Mouse (Mus musculus) B cell, adult 2 months (primary cell): Measurements from ENCODE around the gene Med6.
A peak's percentile ranks its signal among the peaks of the same experiment; 100 is the strongest.

Experiments used
- DNase-seq, 2 experiments: peaks; one replicate each; pipeline ENCODE4 v3.0.0; 2022

Med6 gene

GRCm38 (mm10) chr12:81594902-81595671 is at the start of gene Med6:
Gene Med6 (minus strand): TSS chr12:81595008.
- DNase-seq: peak; percentile 89 to 92

DNA sequence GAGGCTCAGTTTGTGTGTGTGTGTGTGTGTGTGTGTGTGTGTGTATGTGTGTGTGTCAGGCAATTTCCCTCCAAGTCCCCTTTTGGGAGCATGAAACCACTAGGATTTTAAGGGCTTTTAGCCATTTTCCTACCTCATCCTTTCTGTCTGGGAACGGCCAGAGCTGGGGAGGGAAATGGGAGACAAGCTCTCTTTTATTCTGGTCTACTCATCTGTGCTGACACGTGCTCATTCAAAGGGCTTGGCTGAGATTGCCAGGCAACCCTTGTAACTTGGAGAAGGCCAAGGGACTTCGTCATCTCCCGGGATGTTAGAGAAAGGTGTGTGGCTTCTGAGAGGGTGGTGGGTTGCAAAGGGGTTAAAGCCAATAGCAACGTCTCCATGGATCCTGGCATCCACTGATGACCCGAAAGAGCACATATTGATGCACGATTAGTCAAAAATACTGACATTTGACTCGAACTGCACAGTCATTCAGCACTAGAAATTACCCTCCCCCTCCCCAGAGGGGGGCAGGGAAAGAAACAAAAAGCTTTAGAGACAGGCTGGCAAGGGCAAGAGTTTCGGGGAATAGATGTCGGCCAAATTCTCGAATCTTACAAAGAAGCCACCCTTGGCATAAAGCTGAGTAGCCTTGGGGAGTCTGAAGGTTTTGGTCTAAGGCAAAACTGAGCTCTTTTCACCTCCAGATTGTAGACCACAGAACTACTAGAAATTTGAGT is 47.7 kb upstream of the Med6 start:
- no peak for DNase-seq

DNA sequence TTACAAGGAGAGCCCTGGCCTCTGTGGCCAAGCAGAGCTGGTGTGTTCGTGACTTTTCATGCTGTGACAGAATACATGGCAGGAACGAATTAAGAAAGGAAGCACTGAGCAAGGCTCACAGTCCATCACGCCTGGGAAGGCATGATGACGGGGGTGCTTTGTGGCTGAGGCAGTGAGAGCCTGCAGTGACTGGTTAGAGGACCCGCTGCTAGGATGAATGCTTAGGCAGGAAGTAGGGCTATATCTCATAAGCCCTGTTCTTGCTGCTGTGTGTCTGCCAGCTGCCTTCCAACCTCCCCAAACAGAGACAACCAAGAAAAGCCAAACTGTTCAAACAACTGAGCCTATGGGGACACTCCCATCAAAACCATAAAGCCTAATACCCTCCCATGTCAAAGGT is 45.8 kb upstream of the Med6 start:
- DNase-seq: no peak

DNA sequence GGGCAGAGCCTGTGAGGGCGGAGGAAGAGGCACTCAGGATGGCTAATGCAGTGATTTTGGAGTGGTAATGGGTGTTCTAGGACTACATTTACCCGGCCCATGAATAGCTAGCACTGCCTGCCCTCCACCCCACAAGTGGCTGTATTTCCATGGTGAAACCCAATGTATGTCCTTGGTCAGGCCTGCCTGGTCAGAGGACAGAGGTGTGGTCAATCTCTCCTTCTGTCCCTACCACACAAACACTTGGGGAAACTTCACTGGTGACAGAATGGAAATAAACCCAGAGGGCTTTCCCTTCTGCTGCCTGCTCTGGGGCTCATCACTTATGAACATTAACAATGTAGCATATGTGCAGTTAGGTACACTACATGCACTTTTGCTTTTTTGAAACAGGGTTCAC is 38.4 kb upstream of the Med6 start:
- DNase-seq: no peak

DNA sequence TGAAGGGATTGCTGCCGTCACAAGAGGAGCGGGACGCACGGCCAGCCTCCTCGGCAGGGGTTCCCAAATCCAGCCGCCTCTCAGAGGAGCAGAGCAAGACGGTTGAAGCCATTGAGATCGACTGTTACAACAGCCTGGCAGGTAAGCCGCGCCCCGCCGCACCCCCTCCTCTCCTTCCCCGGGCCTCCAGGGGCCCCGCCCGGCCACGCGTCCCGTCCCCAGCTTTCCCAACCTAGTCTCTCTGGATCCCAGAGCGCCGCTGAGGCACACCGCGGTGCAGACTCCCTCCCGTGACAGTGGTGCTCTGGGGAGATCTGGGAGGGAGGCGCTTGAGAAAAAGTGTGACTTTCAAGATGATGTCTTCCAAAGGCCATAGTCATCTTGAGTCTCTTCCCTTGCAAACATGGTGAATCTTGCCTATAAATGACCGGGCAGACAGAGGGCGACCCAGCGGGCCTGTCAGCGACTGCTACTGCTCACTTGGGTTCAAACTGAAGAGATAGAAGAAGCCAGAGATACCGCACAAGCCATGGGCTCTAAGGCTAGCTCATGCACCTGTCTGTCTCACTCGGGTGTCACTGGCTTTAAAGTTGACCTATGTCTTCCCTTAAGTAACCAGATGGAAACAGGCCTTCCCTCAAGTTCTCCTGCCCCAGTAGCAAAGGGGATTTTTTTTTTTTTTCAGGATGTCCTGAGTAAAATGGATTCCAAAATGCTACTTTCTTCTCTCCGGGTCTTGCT is 37.0 kb upstream of the Med6 start:
- no peak for DNase-seq

- no peak for DNase-seq
These were observed 36.3 kb upstream of the Med6 start, which contains the start of gene Ttc9 for GRCm38 (mm10) chr12:81630915-81631660. Gene Ttc9 (plus strand): TSS chr12:81631249.

DNA sequence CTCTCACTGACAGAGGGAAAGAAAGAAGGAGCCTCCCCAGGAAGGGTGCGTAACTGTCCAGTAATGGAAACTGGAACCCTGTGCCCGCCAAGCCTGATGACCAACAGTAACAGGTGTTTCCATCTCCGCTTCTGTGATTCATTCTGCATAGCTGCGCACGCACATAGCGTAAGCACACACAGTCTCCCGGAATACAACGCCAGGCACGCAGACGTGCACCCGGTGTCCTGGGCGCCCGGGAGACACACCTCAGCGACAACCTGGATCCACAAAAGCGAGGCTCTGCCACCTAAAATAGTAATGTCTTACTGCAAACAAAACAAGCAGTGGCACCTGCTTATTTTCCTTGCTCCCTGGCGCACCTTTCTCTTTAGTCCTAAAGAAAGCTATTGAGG is 35.7 kb upstream of the Med6 start:
- no peak for DNase-seq

DNA sequence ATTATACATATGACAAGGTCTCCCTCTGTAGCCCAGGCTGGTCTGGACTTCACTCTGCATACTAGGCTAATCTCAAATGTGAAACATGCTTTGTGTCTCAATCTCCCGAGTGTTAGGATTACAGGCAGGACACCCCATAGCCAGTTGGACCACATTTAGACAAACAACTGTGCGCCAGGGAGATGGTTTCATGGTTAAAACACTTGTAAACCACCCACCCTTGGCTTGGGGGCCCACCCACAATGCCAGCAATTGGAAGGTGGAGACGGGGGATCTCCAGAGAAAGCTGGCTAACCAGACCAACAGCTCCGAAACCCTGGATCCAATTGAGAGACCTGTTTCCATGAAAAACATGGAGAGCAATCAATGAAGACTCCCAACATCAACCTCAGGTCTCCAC is 33.3 kb upstream of the Med6 start:
- no peak for DNase-seq

- DNase-seq: no peak
These were observed 32.6 kb upstream of the Med6 start for GRCm38 (mm10) chr12:81627426-81627825.

- DNase-seq: no peak
These were observed 31.5 kb upstream of the Med6 start for GRCm38 (mm10) chr12:81626226-81626861.

DNA sequence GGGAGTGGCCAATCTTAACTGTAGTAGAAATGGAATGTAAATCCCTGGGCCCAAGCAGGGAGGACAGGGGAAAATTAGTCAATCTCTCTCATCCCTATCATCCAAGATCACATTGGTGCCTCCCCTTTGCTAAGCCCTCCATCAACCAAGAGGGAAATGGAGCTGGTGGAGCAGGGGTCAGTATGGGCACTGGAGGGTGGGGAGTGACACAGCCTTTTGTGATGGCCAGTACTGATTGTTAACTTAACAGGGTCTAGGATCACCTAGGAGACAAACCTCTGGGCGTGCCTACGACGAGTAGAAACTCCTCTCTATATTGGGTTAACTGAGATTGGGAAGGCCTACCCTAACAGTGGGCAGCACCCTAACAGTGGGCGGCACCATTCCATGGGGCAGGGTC is 28.6 kb upstream of the Med6 start:
- DNase-seq: no peak

- peak; percentile 82 to 85 for DNase-seq
These were observed 24.5 kb upstream of the Med6 start for GRCm38 (mm10) chr12:81619302-81619701.

- DNase-seq: no peak
These were observed 22.2 kb upstream of the Med6 start for GRCm38 (mm10) chr12:81616980-81617379.

GRCm38 (mm10) chr12:81615807-81616206 is 21.0 kb upstream of the Med6 start:
- no peak for DNase-seq

DNA sequence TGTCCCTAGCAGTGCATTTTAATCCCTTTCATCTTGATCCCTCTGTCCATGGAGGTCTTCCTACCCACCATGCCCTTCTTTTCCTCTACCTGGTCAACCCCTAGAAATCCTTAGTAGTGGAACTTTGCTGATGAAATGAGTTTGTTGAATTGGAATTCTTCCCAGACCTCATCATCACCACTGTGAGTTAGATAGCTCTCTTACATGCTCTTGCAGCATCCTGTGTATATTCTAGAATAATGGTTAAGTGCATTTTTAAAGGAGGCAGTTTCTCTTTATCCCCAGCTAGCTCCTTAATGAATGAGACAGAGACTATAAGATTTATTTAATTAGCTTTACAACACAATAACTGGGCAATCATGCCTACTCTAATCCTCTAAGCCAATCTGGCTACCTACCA is 14.6 kb upstream of the Med6 start:
- no peak for DNase-seq

DNA sequence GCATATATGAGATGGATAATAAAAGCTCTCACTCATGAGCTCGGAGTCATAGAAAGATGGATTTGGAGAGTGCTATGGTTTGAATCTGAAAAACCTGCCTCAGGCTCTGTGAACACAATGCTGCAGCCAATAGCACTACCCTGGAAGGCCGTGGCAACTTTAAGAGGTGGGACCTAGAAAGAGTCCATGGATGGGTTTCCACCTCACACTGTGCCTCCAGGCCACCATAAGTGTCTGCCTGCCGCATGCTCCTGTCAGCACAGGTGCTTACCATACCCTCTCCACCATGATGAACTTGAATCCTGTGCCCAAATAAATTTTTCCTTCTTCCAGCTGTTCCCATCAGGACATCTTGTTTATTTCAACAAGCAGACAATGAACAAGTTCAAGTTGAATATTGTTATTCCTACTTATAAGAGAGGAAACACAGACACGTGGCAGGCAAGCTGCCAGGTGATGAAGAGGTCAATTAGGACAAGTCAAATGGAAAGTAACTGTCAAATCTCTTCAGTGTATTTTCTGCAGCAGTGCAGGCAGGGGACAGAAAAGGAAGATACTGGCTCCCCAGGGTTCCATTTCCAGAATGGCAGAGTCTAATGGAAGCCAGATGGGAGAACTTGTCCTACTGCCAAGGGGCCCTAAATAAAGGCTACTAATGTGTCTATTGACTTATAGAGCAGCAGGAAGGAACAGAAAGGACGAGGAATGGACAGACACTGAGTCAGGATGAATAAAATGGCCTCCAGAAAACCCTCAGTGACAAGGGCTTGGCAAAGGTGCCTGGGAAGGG is 10.4 kb upstream of the Med6 start:
- DNase-seq: no peak

DNA sequence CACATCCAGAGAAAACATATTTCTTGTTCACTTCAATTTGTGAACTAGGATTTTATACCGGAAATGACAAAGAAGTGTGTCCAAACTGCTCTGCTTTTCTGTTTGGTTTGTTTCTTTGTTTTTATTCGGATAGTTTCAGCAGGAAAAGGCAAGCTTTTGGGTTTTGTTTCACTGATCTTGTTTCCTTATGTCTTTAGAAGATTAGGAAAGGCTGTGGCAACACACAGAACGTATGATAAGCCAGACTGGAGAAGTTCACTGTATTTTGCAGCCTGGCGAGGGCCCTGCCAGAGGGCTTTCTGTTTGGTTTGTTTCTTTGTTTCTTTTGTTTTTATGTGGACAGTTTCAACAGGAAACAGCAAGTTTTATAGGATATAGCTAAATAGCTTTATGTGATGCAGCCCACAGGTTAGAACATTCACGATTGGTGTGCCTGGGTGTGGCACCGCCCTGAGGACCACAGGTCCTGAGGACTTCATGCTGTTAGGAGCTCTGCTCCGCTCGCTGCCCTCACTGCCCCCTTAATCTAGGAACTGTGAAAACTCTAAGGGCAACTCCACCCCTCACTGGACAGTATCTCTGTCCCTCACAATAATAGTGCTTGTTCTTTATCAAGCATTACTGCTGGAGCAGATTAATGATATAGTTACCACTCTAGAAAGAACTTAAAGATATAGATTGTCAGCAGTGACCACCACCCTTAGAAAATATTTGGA is 1.9 kb upstream of the Med6 start:
- no peak for DNase-seq

DNA sequence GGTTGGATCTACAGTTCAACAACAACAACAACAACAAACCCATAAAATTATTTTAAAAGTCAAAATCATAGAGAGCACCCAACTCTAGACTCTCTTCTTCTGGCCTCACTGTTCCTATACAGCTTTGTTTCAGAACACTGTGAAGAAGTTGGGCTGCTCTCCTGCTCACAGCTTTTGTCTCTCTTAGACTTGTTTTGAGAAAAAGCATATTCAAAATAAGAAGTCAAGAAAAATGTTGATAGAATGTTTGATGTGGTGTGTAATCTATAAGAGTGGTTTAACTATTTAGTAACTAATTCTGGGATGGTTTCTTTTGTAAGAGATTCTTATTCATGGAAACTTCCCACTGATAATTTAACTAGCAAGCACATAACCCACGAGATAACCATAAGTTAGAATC is 26.4 kb downstream of the Med6 start, which contains the start of gene Adam21:
Adam21 (minus strand) TSS at position 101 of the 400 bp plus-strand sequence.
- no peak for DNase-seq

- no peak for DNase-seq
These were observed 26.9 kb downstream of the Med6 start for GRCm38 (mm10) chr12:81567931-81568330.

DNA sequence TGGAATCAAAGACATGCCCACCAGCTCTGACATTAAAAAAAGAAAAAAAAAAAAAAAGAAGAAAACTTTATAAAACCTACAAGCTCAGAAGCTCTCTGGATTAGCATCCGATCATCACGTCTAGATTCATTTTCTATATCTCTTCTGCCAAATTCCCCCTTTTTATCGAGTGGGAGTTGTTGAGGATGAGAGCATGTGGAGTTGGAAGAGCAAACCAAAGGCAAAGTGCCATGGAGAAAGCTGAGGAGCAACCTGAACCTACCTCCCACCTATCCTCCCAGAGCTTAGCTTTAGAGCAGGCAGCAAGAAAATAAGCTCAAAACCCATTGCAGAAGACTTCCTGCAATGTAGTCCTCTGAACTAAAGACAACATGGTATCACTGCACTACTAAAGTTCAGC is 30.6 kb downstream of the Med6 start:
- DNase-seq: no peak

GRCm38 (mm10) chr12:81549286-81549685 is 45.5 kb downstream of the Med6 start:
- no peak for DNase-seq
